Mouse (Mus musculus) CD4-positive, CD25-positive, alpha-beta regulatory T cell, adult 4 months (primary cell): ENCODE measurements around the gene Nudt22. TPM values are rescaled to one million over a fixed set of nuclear protein-coding genes. Genes with fewer than 3 reads are reported as not detected.

Source experiments
- ATAC-seq: one replicate; pipeline ENCODE4 v1.8.0; 2017
- polyA plus RNA-seq, 2 experiments: library from polyadenylated mRNA; unstranded; fragments of 100-300 nt; shearing (Covaris generic); gene quantifications; one replicate each; pipeline ENCODE4 v1.2.1; 2017

Gene Nudt22
- polyA plus RNA-seq, 2 experiments from 2014 or later = 34.8 to 39.6 TPM

- ATAC-seq = no peak
These were observed 46.4 kb downstream of the Nudt22 start for GRCm38 (mm10) chr19:6949532-6949931.

GRCm38 (mm10) chr19:6948186-6948585 lies 47.7 kb downstream of the Nudt22 start:
- no peak for ATAC-seq

DNA sequence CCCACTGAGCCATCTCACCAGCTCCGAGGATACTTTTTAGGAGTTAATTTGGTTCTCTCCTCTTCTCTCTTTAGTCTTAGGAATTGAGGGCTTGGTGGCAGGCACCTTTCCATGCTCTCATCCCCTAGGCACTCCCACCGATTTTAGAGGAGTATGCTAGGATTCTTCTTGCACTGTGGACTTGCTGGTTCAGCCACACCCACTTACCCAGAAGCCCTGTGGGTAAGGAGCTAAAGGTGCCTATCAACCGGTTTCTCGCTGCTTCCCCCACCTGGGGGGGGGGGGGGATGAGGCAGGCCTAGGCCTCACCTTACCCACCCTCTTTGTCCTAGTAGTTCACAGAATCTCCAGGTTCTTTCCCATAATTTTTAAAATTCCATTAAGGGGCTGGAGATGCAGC lies 48.2 kb downstream of the Nudt22 start:
- no peak for ATAC-seq

- ATAC-seq = no peak
These were observed 52.2 kb downstream of the Nudt22 start for GRCm38 (mm10) chr19:6943709-6944108.

Other genes with a start within 250 kb of the Nudt22 start
- 1 to 10 TPM; 6.4 to 8.3 TPM for gene Rps6ka4, start 155.5 kb downstream of the Nudt22 start, polyA plus RNA-seq
- 1 to 10 TPM; 3.1 to 5.2 TPM for gene Ccdc88b, start 137.9 kb downstream of the Nudt22 start, polyA plus RNA-seq
- gene Trmt112, start 86.4 kb downstream of the Nudt22 start, polyA plus RNA-seq = 100 to 1,000 TPM; 214 to 232 TPM
- 100 to 1,000 TPM; 224 to 246 TPM for gene Prdx5, start 86.0 kb downstream of the Nudt22 start, polyA plus RNA-seq
- 1 to 10 TPM; 2.2 to 5.7 TPM for gene Esrra, start 74.3 kb downstream of the Nudt22 start, polyA plus RNA-seq
- not detected for gene Catsperz, start 70.7 kb downstream of the Nudt22 start, polyA plus RNA-seq
- gene Kcnk4, start 61.6 kb downstream of the Nudt22 start, polyA plus RNA-seq = not detected
- 10 to 100 TPM; 36.8 to 49.6 TPM for gene Bad, start 54.3 kb downstream of the Nudt22 start, polyA plus RNA-seq
- gene Gpr137, start 53.6 kb downstream of the Nudt22 start, polyA plus RNA-seq = 10 to 100 TPM in 1 of 2 experiments, 1 to 10 TPM in 1; 8.4 to 11.4 TPM
- 10 to 100 TPM in 1 of 2 experiments, 1 to 10 TPM in 1; 9.3 to 23.8 TPM for gene Ppp1r14b, start 21.1 kb downstream of the Nudt22 start, polyA plus RNA-seq
- gene Plcb3, start 19.6 kb downstream of the Nudt22 start, polyA plus RNA-seq = 1 to 10 TPM; 3.2 to 3.4 TPM
- gene Fkbp2, start 15.6 kb downstream of the Nudt22 start, polyA plus RNA-seq = 10 to 100 TPM; 46.8 to 56.8 TPM
- gene Vegfb, start 8.5 kb downstream of the Nudt22 start, polyA plus RNA-seq = 1 to 10 TPM; 3.3 to 4.4 TPM
- gene Dnajc4, start 3.5 kb downstream of the Nudt22 start, polyA plus RNA-seq = 10 to 100 TPM; 59.8 to 74.9 TPM
- gene Trpt1, start within 50 bp of the Nudt22 start, polyA plus RNA-seq = 10 to 100 TPM in 1 of 2 experiments, 1 to 10 TPM in 1; 8.1 to 10.9 TPM
- gene Fermt3, start 23.4 kb upstream of the Nudt22 start, polyA plus RNA-seq = 100 to 1,000 TPM; 272 to 479 TPM
- gene Stip1, start 43.9 kb upstream of the Nudt22 start, polyA plus RNA-seq = 100 to 1,000 TPM; 117 to 119 TPM
- 1 to 10 TPM in 1 of 2 experiments, not detected in 1; 2.3 TPM for gene Macrod1, start 60.7 kb upstream of the Nudt22 start, polyA plus RNA-seq
- gene Flrt1, start 109.6 kb upstream of the Nudt22 start, polyA plus RNA-seq = under 1 TPM in 1 of 2 experiments, not detected in 1; 0.22 TPM
- 100 to 1,000 TPM; 157 to 198 TPM for gene Otub1, start 210.2 kb upstream of the Nudt22 start, polyA plus RNA-seq
- gene Cox8a, start 221.5 kb upstream of the Nudt22 start, polyA plus RNA-seq = 100 to 1,000 TPM; 223 to 296 TPM
- 10 to 100 TPM; 21.9 to 26.8 TPM for gene Naa40, start 245.1 kb upstream of the Nudt22 start, polyA plus RNA-seq